Mouse (Mus musculus): ENCODE measurements around the gene Rabepk. TPM values are rescaled to one million over a fixed set of nuclear protein-coding genes. Genes with fewer than 3 reads are reported as not detected.
"Not testable (repeated sequence)": the region's sequence is repeated elsewhere in the genome, so short reads cannot be mapped to it uniquely, and the experiment has no call there.

The Rabepk gene
- polyA plus RNA-seq, 1 experiment from 2014 or later, result 33.4 TPM

DNA sequence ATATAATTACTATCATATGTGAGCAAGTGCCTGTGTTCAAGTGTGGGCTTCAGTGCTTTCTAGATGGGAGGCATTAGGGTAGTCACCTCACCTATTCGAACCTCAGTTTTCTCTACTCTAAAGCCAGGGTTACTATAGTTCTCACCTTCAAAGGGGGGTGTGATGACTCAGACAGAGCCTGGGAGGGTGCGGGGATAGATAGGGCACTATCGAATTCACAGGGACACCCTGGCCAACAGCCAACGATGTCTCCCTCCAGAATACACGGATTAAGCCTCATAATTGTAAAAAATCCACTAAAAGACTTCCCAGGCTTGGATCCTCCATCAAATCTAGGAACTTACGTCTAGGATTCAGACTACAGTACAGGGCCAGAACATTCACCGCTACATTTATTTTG lies 4.3 kb downstream of the Rabepk start:
- H3K4me3 ChIP-seq (replicated peaks; ENCODE audit: low read length), result no peak overlapping the region
- H3K9ac ChIP-seq (ENCODE audit: low read length), result no peak overlapping the region
- H3K4me1 ChIP-seq (ENCODE audit: control insufficient read depth, insufficient read depth, low read length), result peaks cover 8% of the 10 kb centered on the region
- WGBS, result 92% methylated on average over 7 of the region's 7 CpGs
- H3K9me3 ChIP-seq (replicated peaks; ENCODE audit: control insufficient read depth, low read length), result no peaks in the 10 kb centered on the region
- H3K27ac ChIP-seq (ENCODE audit: low read length), result no peak overlapping the region
- H3K36me3 ChIP-seq (ENCODE audit: control insufficient read depth, insufficient read depth, low read length), result no peaks in the 10 kb centered on the region
- H3K27me3 ChIP-seq (ENCODE audit: control insufficient read depth, insufficient read depth, low read length), result no peaks in the 10 kb centered on the region
- no peak overlapping the region for H3K4me2 ChIP-seq (ENCODE audit: low read depth, low read length)
- no peak for ATAC-seq (ENCODE audit: insufficient read depth, low FRiP score)

DNA sequence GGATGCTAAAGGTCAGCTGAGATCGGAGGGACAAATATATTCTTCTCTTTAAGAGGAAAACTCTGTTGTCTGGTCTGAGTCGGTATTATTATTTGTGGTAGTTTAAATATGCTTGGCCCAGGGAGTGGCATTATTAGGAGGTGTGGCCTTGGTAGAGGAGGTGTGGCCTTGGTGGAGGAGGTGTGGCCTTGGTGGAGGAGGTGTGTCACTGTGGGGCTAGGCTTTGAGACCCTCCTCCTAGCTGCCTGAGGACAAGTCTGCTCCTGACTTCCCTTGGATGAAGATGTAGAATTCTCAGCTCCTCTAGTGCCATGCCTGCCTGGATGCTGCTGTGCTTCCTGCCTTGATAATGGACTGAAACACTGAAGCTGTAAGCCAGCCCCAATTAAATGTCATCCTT lies 5.2 kb downstream of the Rabepk start:
- Histone ChIP-seq H3K9ac (ENCODE audit: low read length) (no peak overlapping the region), H3K36me3 (ENCODE audit: control insufficient read depth, insufficient read depth, low read length) (no peaks in the 10 kb centered on the region), H3K9me3 (replicated peaks; ENCODE audit: control insufficient read depth, low read length) (no peaks in the 10 kb centered on the region), H3K27me3 (ENCODE audit: control insufficient read depth, insufficient read depth, low read length) (no peaks in the 10 kb centered on the region), H3K4me1 (ENCODE audit: control insufficient read depth, insufficient read depth, low read length) (peaks cover 6% of the 10 kb centered on the region), H3K4me2 (ENCODE audit: low read depth, low read length) (no peak overlapping the region), H3K27ac (ENCODE audit: low read length) (no peak overlapping the region), H3K4me3 (replicated peaks; ENCODE audit: low read length) (no peak overlapping the region)
- WGBS, result 93% methylated on average over 2 of the region's 2 CpGs
- ATAC-seq (ENCODE audit: insufficient read depth, low FRiP score), result no peak

DNA sequence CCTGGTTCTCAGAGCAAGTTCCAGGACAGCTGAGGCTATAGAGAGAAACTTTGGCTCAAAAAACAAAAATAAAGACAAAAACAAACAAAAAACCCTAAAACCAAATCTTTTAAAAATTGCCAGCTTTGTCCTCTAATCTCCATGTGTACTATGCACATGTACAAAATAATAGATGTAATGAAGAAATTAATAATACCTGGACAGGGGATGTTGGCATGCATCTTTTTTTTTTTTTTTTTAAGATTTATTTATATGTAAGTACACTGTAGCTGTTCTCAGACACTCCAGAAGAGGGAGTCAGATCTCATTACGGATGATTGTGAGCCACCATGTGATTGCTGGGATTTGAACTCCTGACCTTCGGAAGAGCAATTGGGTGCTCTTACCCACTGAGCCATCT lies 7.2 kb downstream of the Rabepk start:
- not testable (repeated sequence) for H3K4me2 ChIP-seq (ENCODE audit: low read depth, low read length); H3K27ac ChIP-seq (ENCODE audit: low read length); H3K9me3 ChIP-seq (replicated peaks; ENCODE audit: control insufficient read depth, low read length); ATAC-seq (ENCODE audit: insufficient read depth, low FRiP score); H3K4me1 ChIP-seq (ENCODE audit: control insufficient read depth, insufficient read depth, low read length); H3K4me3 ChIP-seq (replicated peaks; ENCODE audit: low read length); H3K27me3 ChIP-seq (ENCODE audit: control insufficient read depth, insufficient read depth, low read length); H3K9ac ChIP-seq (ENCODE audit: low read length); H3K36me3 ChIP-seq (ENCODE audit: control insufficient read depth, insufficient read depth, low read length)
- WGBS, result 91% methylated on average over 2 of the region's 2 CpGs

DNA sequence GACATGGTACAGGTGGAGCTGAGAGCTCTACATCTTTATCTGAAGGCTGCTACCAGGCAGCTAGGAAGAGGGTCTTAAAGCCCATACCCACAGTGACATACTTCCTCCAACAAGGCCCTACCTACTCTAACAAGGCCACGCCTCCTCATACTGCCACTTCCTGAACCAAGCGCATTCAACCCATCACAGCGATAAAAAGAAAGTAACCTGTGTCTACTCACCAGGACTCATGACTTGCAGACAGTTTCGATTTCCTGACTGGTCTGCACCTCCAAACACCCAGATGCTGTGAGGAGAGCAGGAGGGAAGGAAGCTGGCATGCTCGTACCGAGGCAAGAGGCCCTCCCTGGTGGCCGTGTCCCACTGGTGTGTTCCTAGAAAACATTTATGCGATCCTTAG lies 9.4 kb downstream of the Rabepk start:
- Histone ChIP-seq H3K36me3 (ENCODE audit: control insufficient read depth, insufficient read depth, low read length) (0 out of 2 replicates have a peak, but pooled peaks cover 3% of the 10 kb centered on the region), H3K4me2 (ENCODE audit: low read depth, low read length) (no peak overlapping the region), H3K4me1 (ENCODE audit: control insufficient read depth, insufficient read depth, low read length) (no peaks in the 10 kb centered on the region), H3K9me3 (replicated peaks; ENCODE audit: control insufficient read depth, low read length) (no peaks in the 10 kb centered on the region), H3K27me3 (ENCODE audit: control insufficient read depth, insufficient read depth, low read length) (no peaks in the 10 kb centered on the region), H3K9ac (ENCODE audit: low read length) (no peak overlapping the region), H3K27ac (ENCODE audit: low read length) (no peak overlapping the region), H3K4me3 (replicated peaks; ENCODE audit: low read length) (no peak overlapping the region)
- WGBS, result 87% methylated on average over 8 of the region's 8 CpGs
- ATAC-seq (ENCODE audit: insufficient read depth, low FRiP score), result no peak

DNA sequence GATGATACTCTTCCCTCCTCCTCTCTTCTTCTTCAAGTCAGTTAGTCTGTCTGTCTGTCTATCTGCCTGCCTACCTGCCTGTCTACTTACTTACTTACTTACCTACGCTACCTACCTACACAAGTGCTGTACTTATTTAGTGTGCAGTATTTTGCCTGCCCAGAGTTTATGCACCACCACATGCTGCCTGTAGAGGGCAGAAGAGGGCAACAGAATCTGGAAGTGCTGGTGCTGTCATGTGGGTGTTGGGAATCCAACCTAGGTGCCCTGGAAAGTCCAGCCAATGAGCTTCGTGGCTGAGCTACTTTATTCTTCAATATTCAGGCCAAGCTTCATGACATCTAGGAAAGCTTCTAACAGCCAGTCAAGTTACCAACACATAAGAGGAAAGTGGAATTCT lies 15.6 kb downstream of the Rabepk start:
- WGBS, result 81% methylated on average over 2 of the region's 2 CpGs
- Histone ChIP-seq H3K9me3 (replicated peaks; ENCODE audit: control insufficient read depth, low read length) (no peaks in the 10 kb centered on the region), H3K36me3 (ENCODE audit: control insufficient read depth, insufficient read depth, low read length) (peaks cover 22% of the 10 kb centered on the region), H3K27ac (ENCODE audit: low read length) (no peak overlapping the region), H3K4me1 (ENCODE audit: control insufficient read depth, insufficient read depth, low read length) (no peaks in the 10 kb centered on the region), H3K9ac (ENCODE audit: low read length) (no peak overlapping the region), H3K27me3 (ENCODE audit: control insufficient read depth, insufficient read depth, low read length) (no peaks in the 10 kb centered on the region), H3K4me3 (replicated peaks; ENCODE audit: low read length) (no peak overlapping the region), H3K4me2 (ENCODE audit: low read depth, low read length) (no peak overlapping the region)
- no peak for ATAC-seq (ENCODE audit: insufficient read depth, low FRiP score)

DNA sequence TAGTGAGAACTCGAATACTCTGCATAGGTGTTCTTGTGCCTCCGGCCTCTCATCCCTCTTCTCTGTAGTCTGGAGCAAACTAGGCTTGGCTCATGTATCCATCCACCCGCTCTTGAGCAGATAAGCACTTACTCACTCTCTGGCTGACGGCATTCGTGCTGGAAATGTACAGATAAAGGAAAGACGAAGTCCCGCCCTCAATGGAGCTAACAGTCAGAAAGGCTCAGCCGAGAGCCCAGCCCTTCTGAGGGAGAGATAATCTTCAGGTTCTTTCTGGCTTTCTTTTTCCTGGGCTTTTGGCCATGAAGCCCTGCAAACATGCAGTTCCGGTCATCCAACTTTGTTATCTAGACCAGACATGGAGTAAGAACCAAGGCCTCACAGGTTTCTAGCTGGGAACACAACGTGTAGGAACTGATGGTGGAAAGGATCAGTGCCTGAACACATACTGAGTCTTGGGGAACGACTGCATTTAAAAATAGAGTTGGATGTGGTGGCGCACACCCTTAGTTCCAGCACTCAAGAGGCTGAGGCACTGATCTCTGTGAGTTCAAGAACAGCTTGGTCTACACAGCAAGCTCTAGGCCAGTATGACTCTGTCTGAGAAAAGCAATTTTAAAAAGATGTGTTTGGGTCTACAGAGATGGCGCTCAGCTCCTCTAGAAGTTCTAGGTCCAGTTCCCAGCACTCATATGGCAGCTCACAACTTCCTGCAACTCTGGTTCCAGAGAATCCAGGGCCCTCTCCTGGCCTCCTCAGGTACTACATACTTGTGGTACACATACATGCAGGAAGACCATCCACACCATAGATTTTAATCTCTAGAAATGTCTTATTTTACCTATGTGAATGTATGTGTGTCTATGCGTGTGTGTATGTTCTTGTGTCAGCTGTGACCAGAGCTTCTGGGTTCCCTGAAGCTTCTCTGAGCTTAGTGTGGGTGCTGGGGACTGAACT lies 16.4 kb downstream of the Rabepk start:
- WGBS, result 75% methylated on average over 14 of the region's 14 CpGs
- H3K4me3 ChIP-seq (replicated peaks; ENCODE audit: low read length), result no peak overlapping the region
- H3K27ac ChIP-seq (ENCODE audit: low read length), result peak overlapping the region; percentile 52; the same call in 1 of the 2 replicates
- H3K9ac ChIP-seq (ENCODE audit: low read length), result no peak overlapping the region
- ATAC-seq (ENCODE audit: insufficient read depth, low FRiP score), result peak; percentile 85
- H3K27me3 ChIP-seq (ENCODE audit: control insufficient read depth, insufficient read depth, low read length), result no peaks in the 10 kb centered on the region
- peaks cover 22% of the 10 kb centered on the region for H3K36me3 ChIP-seq (ENCODE audit: control insufficient read depth, insufficient read depth, low read length)
- H3K4me1 ChIP-seq (ENCODE audit: control insufficient read depth, insufficient read depth, low read length), result no peaks in the 10 kb centered on the region
- H3K9me3 ChIP-seq (replicated peaks; ENCODE audit: control insufficient read depth, low read length), result no peaks in the 10 kb centered on the region
- no peak overlapping the region for H3K4me2 ChIP-seq (ENCODE audit: low read depth, low read length)

DNA sequence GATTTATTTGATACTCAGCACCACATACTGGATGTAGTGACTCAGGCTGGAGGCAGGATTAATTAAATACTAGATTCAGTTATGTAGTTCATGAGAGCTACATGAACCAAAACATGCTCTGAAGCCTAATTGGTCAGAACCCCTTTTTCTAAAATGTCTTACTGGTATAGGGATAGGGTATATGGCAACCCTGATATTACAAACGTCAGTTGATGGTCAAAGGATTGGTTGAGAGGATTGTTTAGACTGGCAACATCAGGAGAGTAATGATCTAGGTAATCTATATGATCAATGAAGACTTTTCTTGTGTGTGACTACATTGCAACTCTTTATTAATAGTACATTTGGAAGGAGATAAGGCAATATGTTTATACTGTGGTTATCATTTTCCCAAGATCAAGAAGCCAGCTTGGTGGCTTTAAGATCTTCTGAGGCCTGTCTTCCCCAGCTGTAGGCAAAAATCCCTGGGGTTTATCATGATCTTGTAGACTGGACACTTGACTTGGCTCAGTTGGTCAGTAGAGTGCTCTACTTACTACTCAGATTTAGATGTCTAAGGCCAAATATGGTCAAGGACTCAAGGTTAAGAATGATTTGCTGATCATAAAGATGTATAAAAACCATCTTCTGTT lies 22.4 kb downstream of the Rabepk start:
- no peak for ATAC-seq (ENCODE audit: insufficient read depth, low FRiP score)
- 39% methylated on average over 1 of the region's 1 CpGs for WGBS
- peaks cover 37% of the 10 kb centered on the region for H3K36me3 ChIP-seq (ENCODE audit: control insufficient read depth, insufficient read depth, low read length)
- H3K27me3 ChIP-seq (ENCODE audit: control insufficient read depth, insufficient read depth, low read length), result no peaks in the 10 kb centered on the region
- H3K4me2 ChIP-seq (ENCODE audit: low read depth, low read length), result no peak overlapping the region; the same call in 1 of the 2 replicates
- peaks cover 37% of the 10 kb centered on the region for H3K4me1 ChIP-seq (ENCODE audit: control insufficient read depth, insufficient read depth, low read length)
- no peak overlapping the region for H3K9ac ChIP-seq (ENCODE audit: low read length)
- H3K9me3 ChIP-seq (replicated peaks; ENCODE audit: control insufficient read depth, low read length), result no peaks in the 10 kb centered on the region
- 0 out of 2 replicates have a peak overlapping the region, but pooled peaks have one; percentile 2 for H3K4me3 ChIP-seq (replicated peaks; ENCODE audit: low read length)
- no peak overlapping the region for H3K27ac ChIP-seq (ENCODE audit: low read length)

DNA sequence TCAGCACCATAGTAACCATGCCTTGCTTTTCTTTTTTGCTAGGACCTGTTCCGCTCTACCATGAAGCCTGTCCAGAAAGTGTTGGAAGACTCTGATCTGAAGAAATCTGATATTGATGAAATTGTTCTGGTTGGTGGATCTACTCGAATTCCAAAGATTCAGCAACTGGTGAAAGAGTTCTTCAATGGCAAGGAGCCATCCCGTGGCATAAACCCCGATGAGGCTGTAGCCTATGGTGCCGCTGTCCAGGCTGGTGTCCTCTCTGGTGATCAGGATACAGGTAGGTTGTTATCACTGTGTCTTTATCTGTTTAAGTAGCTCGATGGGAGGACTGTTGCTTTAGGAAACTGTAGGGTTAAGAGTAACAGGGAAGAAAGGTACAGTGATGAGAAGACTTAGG lies 25.2 kb downstream of the Rabepk start:
- WGBS, result 84% methylated on average over 6 of the region's 6 CpGs
- no peak for ATAC-seq (ENCODE audit: insufficient read depth, low FRiP score)
- Histone ChIP-seq H3K4me3 (replicated peaks; ENCODE audit: low read length) (peak overlapping the region; percentile 90), H3K9ac (ENCODE audit: low read length) (peak overlapping the region; percentile 46; the same call in 1 of the 2 replicates), H3K9me3 (replicated peaks; ENCODE audit: control insufficient read depth, low read length) (no peaks in the 10 kb centered on the region), H3K36me3 (ENCODE audit: control insufficient read depth, insufficient read depth, low read length) (peaks cover 32% of the 10 kb centered on the region), H3K27ac (ENCODE audit: low read length) (no peak overlapping the region), H3K27me3 (ENCODE audit: control insufficient read depth, insufficient read depth, low read length) (no peaks in the 10 kb centered on the region), H3K4me1 (ENCODE audit: control insufficient read depth, insufficient read depth, low read length) (peaks cover 41% of the 10 kb centered on the region), H3K4me2 (ENCODE audit: low read depth, low read length) (peak overlapping the region; percentile 81)

DNA sequence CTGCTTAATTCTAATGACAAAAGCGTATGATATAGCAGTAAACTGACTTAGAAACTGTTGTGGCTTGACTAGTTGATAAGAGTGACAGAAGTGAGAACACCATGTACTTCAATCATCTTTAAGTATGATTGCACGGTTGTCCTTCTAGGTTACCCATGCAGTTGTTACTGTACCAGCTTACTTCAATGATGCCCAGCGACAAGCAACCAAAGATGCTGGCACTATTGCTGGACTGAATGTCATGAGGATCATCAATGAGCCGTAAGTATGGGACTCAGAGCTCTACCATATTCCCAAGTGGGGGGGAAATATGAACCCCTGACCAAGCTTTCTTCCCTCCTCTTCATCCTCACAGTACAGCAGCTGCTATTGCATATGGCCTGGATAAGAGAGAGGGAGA lies 26.0 kb downstream of the Rabepk start:
- no peak for ATAC-seq (ENCODE audit: insufficient read depth, low FRiP score)
- peak overlapping the region; percentile 97; the same call in 1 of the 2 replicates for H3K9ac ChIP-seq (ENCODE audit: low read length)
- peaks cover 41% of the 10 kb centered on the region for H3K4me1 ChIP-seq (ENCODE audit: control insufficient read depth, insufficient read depth, low read length)
- no peaks in the 10 kb centered on the region for H3K9me3 ChIP-seq (replicated peaks; ENCODE audit: control insufficient read depth, low read length)
- peaks cover 30% of the 10 kb centered on the region for H3K36me3 ChIP-seq (ENCODE audit: control insufficient read depth, insufficient read depth, low read length)
- no peaks in the 10 kb centered on the region for H3K27me3 ChIP-seq (ENCODE audit: control insufficient read depth, insufficient read depth, low read length)
- 84% methylated on average over 4 of the region's 4 CpGs for WGBS
- no peak overlapping the region for H3K27ac ChIP-seq (ENCODE audit: low read length)
- H3K4me2 ChIP-seq (ENCODE audit: low read depth, low read length), result peak overlapping the region; percentile 81
- H3K4me3 ChIP-seq (replicated peaks; ENCODE audit: low read length), result peak overlapping the region; percentile 90

Measured in stomach, embryonic 16.5 days (tissue).